In genomic region chr4:144886460-144886859, GRCm38 (mm10) we compare ENCODE assay signal across 16 mouse cellular contexts. TPM values are rescaled to one million over a fixed set of nuclear protein-coding genes. Genes with fewer than 3 reads are reported as not detected.
DNase-seq lines count a peak whose midpoint lies in the region; ATAC-seq and TF ChIP-seq lines count a peak whose summit lies in the region.
"Had no signal": no experiment of that assay in that cellular context is flagged by ENCODE, and none has a peak within 500 bp of the region (broad histone marks: within the 10 kb centered on the region; RNA-seq: fewer than 3 reads in every experiment).

No protein-coding gene starts in this region.

- H3K4me3 ChIP-seq in midbrain, embryonic 13.5 days (replicated peaks) = no peak overlapping the region
- H3K4me3 ChIP-seq in midbrain, embryonic 10.5 days = no peak overlapping the region
- no peak overlapping the region for H3K4me3 ChIP-seq in forebrain, postnatal 0 days (ENCODE audit: low read depth, low read length)
- H3K4me3 ChIP-seq: embryonic facial prominence, embryonic 15.5 days; heart, adult 2 months; intestine, embryonic 15.5 days; myocyte had no signal

- H3K36me3 ChIP-seq in midbrain, embryonic 13.5 days = no peaks in the 10 kb centered on the region
- no peaks in the 10 kb centered on the region for H3K36me3 ChIP-seq in midbrain, embryonic 10.5 days
- H3K36me3 ChIP-seq in forebrain, postnatal 0 days (ENCODE audit: insufficient read depth) = no peaks in the 10 kb centered on the region
- H3K36me3 ChIP-seq: embryonic facial prominence, embryonic 15.5 days; intestine, embryonic 15.5 days had no signal

- 0 out of 2 replicates have a peak, but pooled peaks cover under 1% of the 10 kb centered on the region for H3K4me1 ChIP-seq in midbrain, embryonic 13.5 days (replicated peaks)
- H3K4me1 ChIP-seq in midbrain, embryonic 10.5 days = peaks cover 6% of the 10 kb centered on the region; the same call in 1 of the 2 replicates
- H3K4me1 ChIP-seq in forebrain, postnatal 0 days (ENCODE audit: insufficient read depth) = no peaks in the 10 kb centered on the region

- DNase-seq in frontal cortex, postnatal 10 days (ENCODE audit: low spot score in 2 of 2) = peak; percentile 68 to 78
- no peak for DNase-seq in midbrain, embryonic 10.5 days (ENCODE audit: low spot score)
- peak; percentile 75 for DNase-seq in forebrain, postnatal 0 days
- DNase-seq in right cerebral cortex, postnatal 10 days (ENCODE audit: low spot score in 2 of 2) = peak; percentile 88 to 91
- DNase-seq in spleen, postnatal 14 days (ENCODE audit: low spot score in 2 of 2) = no peak
- DNase-seq: heart, postnatal 14 days; kidney, postnatal 14 days; liver, postnatal 0 days had no signal

- H3K27me3 ChIP-seq in midbrain, embryonic 13.5 days = peaks cover 8% of the 10 kb centered on the region
- H3K27me3 ChIP-seq in midbrain, embryonic 10.5 days (ENCODE audit: low read depth, poor library complexity, severe bottlenecking) = peaks cover 9% of the 10 kb centered on the region
- H3K27me3 ChIP-seq in forebrain, postnatal 0 days (ENCODE audit: insufficient read depth, low read length) = no peaks in the 10 kb centered on the region; the same call in 1 of the 2 replicates
- H3K27me3 ChIP-seq: embryonic facial prominence, embryonic 15.5 days; intestine, embryonic 15.5 days had no signal

- WGBS in midbrain, embryonic 13.5 days = 61% methylated on average over 6 of the region's 6 CpGs
- 77% methylated on average over 6 of the region's 6 CpGs for WGBS in midbrain, embryonic 10.5 days
- 21% methylated on average over 6 of the region's 6 CpGs for WGBS in forebrain, postnatal 0 days

- ATAC-seq in frontal cortex, adult (ENCODE audit: low TSS enrichment) = no peak
- peak; percentile 25; the same call in 1 of the 2 replicates for ATAC-seq in midbrain, embryonic 13.5 days
- ATAC-seq in forebrain, postnatal 0 days = peak; percentile 32
- ATAC-seq: CD4-positive, CD25-positive, alpha-beta regulatory T cell, adult 4 months; intestine, embryonic 15.5 days; liver, postnatal 0 days had no signal

- no peaks in the 10 kb centered on the region for H3K9me3 ChIP-seq in midbrain, embryonic 13.5 days
- H3K9me3 ChIP-seq in midbrain, embryonic 10.5 days (replicated peaks) = no peaks in the 10 kb centered on the region
- no peaks in the 10 kb centered on the region for H3K9me3 ChIP-seq in forebrain, postnatal 0 days (ENCODE audit: low read length)
- H3K9me3 ChIP-seq: embryonic facial prominence, embryonic 15.5 days; intestine, embryonic 15.5 days had no signal

- no peak for TF ChIP-seq CTCF in forebrain, postnatal 0 days (IDR thresholded peaks at IDR 0.05; ENCODE audit: low read depth)

- H3K4me2 ChIP-seq in midbrain, embryonic 13.5 days (replicated peaks) = no peak overlapping the region
- H3K4me2 ChIP-seq in forebrain, postnatal 0 days (ENCODE audit: low read depth) = no peak overlapping the region
- H3K4me2 ChIP-seq: embryonic facial prominence, embryonic 15.5 days; intestine, embryonic 15.5 days had no signal

- H3K9ac ChIP-seq in midbrain, embryonic 13.5 days (replicated peaks) = no peak overlapping the region
- H3K9ac ChIP-seq in forebrain, postnatal 0 days = no peak overlapping the region
- H3K9ac ChIP-seq: embryonic facial prominence, embryonic 15.5 days; intestine, embryonic 15.5 days; liver, postnatal 0 days had no signal

- no peak overlapping the region for H3K27ac ChIP-seq in midbrain, embryonic 13.5 days
- no peak overlapping the region for H3K27ac ChIP-seq in midbrain, embryonic 10.5 days (replicated peaks)
- no peak overlapping the region for H3K27ac ChIP-seq in forebrain, postnatal 0 days (ENCODE audit: low read depth, low read length)
- H3K27ac ChIP-seq: embryonic facial prominence, embryonic 15.5 days; heart, adult 2 months; intestine, embryonic 15.5 days; macrophage had no signal

RNA-seq across cellular contexts. Expression of gene Dhrs3, which starts 6.2 kb away (rescaled TPM):
- 21.3 and 23.9 TPM in 2 replicates for polyA plus RNA-seq in midbrain, embryonic 13.5 days (2015; fragmentation: Nextera tagmentation; extraction: Ambion mirVana)
- polyA plus RNA-seq in midbrain, embryonic 10.5 days (2016; fragmentation: Nextera tagmentation; extraction: Ambion mirVana) = 7.0 and 8.6 TPM in 2 replicates
- 13.6 and 17.5 TPM in 2 replicates for total RNA-seq in forebrain, postnatal 0 days (2014; rRNA removed)
- polyA plus RNA-seq in forebrain, postnatal 0 days (2015; fragmentation: Nextera tagmentation; extraction: Ambion mirVana) = 23.0 and 26.2 TPM in 2 replicates

Comparison
In these comparisons a context has a peak if more than half of its experiments do, and no peak if none do; other contexts are left out.
1. DNase-seq: peak in frontal cortex, postnatal 10 days (2 of 2), forebrain, postnatal 0 days (single experiment) and right cerebral cortex, postnatal 10 days (2 of 2); none in midbrain, embryonic 10.5 days (single experiment) and spleen, postnatal 14 days (0 of 2).